Mouse (Mus musculus): Measurements from ENCODE around the gene Gm45234. TPM values are rescaled to one million over a fixed set of nuclear protein-coding genes. Genes with fewer than 3 reads are reported as not detected.
A peak's percentile ranks its signal among the peaks of the same experiment; 100 is the strongest.

Gm45234 gene
- total RNA-seq, 2 experiments from 2014 or later, result not detected

DNA sequence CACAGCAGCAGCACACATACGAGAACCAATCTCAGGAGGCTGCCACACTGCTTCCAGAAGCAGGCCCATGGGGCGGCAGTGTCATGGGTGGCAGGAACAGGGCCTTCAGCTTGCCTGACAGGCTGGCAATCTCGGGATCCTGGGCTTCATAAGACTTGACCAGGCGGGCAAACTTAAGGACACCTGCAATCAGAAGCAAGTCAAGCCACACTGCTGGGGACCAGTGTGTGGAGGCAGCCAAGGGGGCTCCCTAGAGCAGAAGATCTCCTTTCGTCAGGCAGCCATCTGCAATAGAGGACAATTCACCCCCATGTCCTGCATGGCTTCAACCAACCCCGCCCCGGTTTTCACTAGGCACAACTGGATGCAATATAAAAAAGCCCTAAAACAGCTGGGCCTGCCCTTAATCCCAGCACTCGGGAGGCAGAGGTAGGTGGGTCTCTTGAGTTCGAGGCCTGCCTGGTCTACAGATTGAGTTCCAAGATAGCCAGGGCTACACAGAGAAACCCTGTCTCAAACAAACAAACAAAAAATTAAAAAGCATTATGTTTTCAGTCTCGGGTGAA is 16.5 kb downstream of the Gm45234 start:
- no peak for DNase-seq

DNA sequence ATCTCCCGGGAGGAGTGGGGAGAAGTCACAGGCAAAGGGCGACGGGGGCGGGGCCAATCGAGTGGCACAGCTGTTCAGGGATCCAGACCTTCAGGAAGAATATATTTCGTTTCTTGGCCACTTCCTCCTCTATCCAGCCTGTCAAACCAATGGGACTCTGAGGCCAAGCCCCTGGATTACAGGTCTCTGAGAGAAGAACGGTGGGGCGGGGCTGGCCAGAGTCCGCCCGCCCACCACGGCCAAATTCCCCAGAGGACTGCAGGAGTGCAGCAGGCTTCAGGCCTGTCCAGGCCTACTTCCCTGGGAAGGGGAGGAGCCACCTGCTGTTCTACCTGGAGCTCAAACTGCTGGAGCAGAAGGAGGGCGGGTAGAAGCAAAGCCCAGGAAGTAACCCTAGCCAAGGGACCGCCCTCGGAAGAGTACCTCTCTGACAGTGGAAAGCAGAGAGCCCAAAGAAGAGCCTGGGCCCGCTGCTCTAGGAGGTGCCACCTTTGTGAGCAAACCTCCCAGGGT is 17.3 kb downstream of the Gm45234 start, which contains the start of gene Ptpn6:
TSS of gene Ptpn6 (minus strand) at position 204 of the 513 bp plus-strand sequence.
- DNase-seq, result no peak

DNA sequence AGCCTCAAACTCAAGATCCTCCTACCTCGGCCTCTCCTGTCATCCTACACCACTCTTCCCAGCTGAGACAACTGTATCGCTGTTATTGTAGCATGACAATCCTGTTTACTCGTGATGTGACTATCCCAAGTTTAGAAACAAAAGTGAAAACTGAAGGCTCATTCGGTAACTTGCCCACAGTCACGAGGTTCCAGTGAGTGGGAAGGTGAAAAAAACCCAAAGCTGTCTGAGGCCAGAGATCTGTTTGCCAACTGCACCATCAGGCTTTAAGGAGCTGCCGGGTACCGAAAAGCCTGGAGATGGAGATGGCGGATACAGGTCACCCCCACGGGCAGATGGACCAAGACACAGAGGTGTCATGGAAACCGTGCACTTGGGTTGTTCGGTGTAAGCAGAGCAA is 18.8 kb downstream of the Gm45234 start:
- DNase-seq, result no peak

DNA sequence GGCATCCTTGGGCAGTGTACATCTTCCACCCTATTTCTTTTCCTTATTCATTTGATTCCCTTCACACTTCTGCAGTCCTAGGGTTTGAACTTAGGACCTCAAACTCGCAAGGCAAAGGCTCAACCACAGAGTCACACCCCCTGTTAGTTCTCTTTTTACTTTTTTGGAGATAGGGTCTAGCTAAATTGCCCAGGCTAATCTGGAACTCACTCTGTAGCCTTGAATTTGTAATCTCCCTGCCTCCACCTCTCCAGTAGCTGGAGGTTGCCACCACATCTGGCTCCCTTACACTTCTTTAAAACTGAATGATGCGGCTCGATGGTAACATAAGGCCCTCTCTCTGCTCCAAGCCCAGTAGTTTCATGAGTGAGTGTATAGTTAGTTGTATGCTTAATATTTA is 21.4 kb downstream of the Gm45234 start:
- no peak for DNase-seq

DNA sequence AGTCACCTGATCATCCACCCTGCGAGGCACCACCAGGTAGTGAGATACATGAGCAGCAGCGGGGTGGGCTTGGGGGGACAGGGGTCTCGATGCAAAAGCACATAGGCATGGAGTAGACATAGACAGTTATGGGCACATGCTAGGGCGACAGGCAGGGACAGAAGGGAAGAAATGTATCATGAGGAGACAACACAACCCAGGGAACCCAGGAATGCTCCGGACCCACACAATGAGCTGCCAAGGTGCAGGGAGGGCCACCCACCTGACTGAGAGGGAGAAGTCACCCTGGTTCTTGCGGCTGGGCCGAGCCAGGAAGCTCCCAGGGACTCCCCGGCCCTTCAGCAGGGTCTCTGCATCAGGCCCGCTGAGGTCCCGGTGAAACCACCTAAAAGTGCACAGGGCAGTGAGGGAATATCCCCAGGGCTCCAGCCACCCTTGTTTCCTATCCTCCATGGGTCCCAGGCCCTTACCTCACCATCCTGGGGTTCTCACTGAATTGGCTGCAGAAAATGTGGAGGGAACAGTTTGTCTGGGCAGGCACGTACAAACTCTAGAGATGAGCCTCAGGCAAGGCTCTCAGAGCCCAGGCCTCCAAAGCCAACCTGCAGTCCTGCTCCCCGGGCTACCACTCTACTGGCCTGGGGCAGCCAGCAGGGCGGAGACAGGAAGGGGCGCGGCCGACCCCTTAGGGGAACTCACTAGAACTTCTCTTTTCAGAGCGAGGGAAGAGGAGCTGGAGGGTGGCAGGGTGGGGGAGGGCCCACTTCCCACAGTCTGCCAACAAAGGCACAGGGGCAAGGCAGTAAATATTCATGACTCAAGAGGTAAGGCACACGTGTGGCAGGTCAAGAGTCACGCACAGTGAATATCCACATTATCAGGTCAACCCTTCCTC is 23.1 kb downstream of the Gm45234 start:
- no peak for DNase-seq

DNA sequence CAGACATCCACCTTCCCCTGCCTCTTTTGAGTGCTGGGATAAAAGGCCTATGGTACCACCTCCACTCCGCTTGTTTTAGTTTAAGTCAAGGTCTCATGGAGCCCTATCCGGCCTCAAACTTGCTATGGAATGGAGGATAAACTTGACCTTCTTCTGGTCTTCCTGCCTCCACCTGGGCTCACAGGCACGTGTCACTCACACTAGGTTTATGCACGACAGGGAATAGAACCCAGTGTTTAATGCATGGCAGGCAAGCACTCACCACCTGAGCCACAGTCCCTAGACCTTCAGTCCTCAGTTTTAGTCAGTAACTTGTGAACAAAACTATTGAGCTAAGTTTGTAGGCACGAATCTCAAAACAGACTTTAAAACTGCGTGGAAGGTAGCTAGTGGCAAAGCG is 24.8 kb downstream of the Gm45234 start:
- DNase-seq, result no peak

DNA sequence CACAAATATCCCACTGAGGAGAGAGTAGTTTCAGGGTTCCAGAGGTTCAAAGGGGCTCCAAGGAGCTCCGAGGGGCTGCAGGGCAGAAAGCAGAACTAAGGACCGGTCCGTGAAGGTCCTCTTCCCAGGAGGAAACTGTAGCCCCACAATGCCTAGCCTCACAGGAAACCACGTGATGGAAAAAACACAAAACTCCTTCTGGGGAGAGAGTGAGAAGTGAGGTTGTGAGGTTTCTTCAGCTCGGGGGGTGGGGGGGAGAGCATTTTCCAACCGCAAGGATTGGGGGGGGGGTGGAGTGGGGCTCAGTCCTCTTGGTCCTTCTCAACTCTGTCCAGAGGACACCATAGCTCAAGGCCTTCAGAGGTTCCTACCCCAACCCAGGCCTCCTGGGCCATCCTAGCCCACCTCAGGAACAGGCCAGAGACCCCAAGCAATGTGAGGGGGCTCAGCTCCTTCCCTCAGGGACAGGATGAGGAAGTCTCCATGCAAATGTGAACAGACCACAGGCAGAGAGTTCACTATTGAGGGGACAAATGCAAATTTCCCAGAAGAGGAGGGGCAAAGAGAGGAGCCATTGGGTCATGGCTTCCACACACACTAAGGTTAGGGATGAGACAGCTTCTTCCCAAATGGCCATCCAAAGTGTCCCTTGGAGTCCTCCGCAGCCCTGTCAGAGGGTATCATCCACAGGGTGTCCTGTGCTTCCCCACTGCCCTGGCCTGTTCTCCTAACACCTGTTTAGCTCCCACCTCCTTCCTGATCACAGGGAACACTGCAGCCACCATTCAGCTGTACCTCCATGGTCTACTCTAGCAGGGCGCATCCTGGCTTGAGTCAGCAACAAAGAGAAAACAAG is 25.7 kb downstream of the Gm45234 start:
- DNase-seq, result no peak

DNA sequence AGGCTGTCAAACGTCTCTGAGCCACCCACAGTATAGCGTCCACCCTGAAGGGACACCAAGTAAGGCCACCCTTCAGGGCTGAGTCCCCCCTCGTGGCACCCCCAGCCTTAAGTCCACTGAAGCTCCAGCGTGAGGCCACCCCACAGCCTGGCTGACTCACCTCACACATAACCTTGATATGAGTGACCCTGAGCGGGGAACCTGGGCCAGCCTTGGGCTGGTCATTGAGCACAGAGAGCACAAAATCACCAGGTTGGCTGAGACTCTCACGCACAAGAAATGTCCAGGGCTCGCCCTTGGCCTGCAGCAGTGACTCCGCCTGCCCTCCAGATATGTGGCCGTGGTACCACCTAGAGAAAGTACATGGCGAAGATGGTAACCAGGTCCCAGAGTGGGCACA is 27.2 kb downstream of the Gm45234 start:
- no peak for DNase-seq

DNA sequence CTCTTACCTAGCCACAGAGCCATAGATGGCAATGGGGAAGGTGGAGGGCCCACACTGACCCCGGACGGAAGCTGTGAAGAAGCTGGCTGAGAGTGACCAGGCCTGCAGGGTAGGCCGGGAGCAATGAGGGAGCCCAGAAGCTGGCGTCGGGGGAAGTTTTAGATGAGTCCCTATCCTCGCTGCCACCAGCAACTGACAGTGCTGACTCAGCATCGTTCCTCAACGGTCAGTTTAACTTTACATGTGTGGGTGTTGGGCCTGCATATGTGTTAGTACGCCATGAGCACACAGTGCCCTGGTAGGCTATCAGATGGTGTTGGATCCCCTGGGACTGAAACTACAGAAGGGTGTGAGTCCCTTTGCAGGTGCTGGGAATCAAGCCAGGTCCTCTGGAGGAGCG is 31.3 kb downstream of the Gm45234 start:
- DNase-seq, result no peak

DNA sequence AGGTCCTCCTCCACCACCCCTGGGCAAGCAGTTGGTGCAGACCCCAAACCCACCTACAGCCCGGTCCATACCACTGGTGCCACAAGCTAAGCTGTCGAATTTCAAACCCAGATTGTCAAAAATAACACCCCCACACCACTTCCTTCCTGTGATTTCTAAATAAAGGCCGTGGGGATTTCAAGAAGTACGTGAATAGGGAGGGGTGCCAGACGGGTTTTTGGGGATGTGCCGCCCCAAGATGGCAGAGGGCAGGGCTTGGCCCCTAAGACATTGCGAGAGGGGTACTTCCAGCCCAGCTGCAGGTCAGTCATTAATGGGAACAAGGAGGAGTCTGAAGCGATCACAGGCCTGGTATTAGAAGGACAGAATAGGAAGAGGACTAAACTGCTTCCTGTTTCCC is 32.3 kb downstream of the Gm45234 start:
- DNase-seq, result no peak

DNA sequence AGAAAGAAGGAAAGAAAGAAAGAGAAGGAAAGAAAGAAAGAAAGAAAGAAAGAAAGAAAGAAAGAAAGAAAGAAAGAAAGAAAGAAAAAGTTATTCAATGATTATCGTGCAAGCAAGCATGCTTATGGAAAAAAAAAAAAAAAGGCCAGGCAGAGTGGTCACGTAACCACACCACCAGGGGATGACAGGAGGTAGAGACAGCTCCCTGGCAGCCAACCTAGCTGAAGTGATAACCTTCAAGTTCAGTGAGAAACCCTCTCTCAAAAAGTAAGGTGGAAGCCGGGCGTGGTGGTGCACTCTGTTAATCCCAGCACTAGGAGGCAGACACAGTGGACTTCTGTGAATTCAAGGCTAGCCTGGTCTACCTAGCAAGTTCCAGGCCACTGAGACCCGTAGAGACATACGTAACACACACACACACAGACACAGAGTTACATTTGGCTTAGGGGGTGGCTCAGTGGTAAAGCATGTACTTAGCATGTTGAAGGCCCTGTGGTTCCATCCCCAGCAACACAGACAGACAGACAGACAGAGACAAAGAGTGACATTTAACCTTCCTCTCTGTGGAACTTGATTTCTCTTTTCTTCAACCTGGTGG is 32.8 kb downstream of the Gm45234 start:
- no peak for DNase-seq

DNA sequence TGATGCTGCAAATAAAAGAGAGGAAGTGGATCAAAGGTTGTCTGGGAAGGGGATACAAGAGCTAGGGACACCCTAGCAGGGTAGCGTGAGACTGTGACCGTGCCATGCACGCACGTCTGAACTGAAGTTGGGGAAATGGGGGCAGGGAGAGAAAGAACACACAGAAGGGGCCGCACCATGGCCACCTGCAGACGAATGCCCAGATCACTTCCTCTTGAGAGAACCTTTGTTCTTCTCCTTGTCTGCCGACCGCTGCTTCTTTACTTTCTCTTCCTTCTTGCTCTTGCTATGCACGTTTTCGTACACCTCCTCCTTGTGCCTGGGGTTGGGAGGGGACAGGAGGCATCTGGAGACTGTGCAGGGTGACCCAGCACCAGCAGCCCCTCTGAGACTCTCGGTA is 34.9 kb downstream of the Gm45234 start:
- DNase-seq, result no peak

DNA sequence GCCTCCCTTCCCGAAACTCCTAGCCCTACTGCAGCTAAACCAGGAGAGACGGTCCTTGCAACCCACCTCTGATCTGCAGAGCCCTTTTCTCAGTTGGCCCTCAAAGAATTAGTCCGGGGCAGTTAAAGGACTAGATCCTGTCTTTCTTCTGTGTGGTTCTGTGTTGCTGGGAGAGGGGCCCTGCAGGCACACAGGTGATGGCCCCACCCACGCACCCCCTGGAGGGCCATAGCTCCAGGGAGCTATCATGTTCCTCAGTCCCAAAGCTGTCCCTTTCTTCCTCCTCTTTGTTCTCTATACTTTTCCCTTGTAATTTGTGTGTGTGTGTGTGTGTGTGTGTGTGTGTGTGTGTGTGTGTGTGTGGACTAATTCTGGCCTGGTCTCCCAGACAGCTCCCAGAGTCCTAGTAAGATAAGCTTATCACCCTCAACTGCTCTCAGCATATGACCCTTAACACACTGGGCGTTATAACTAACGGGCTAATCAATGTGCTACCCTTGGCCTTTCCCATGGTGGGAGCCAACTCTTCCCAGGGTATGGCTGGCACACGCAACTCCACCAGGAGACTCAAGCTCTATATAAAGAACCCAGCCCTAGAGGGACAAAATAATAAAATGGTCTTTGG is 36.4 kb downstream of the Gm45234 start:
- no peak for DNase-seq

DNA sequence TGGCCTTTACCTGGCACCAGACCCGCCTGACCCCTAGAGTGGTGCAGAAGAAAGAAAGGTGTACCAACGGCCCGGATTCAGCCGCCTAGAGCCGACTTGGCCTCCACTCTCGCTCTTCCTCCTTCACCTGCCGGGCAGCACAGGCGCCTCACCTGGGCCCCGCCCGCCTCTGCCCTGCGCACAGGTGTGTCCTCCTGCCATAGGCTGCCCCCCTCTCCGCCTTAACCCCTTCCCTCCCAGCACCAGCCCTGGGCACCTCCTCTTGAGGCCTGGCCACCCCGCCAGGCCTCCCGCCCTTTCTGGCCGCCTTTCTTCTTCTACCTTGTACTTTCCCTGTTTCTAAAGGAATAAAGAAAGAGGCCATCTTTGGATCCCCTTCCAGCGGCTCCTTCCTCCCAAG is 37.1 kb downstream of the Gm45234 start:
- no peak for DNase-seq

DNA sequence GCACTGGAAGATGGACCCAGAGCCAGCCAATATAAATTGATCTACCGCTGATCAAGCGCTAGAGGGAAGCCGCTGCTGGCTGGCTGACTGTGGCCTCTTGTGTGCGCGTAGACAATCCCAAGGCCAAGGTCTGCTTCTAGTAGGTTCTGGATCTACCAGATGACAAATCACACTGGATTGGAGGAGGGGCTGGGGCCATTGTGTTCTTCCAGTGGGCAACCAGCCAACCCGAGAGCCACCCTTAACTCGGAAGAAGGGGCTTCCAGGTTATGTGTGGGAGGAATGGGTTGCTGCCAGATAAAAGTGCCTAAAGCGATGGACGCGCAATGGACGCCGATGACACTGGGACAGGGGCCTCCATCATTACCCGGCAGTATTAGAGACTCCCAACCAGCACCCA is 37.9 kb downstream of the Gm45234 start:
- no peak for DNase-seq

DNA sequence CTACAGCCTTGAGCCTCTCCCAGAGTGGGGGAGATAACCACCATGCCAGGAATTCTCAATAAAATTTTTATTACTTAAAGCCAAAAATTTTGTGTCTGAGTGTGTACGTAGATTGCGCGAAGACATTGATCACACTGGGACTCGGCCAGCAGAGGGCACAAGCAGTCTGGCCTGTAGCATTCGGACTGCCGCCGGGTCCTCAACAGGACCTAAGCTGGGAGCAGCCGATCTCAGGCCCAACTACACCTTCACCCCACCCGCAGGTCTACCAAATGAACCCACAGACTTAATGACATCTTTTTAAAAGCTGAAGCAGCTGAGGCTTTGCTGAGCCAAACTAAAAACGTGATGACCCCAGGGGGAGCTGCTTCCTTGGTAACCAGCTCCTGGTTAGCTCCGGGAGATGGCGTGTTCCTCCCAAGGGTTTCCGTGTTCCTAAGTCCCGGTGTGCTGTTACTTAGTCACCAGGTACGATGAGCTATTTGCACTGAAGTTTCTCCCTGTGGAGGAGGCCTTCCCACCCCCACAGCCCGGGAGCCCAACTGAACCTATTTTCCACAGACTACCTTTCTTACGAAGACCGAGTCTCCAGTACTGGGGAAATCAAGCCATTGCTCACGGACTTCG is 38.8 kb downstream of the Gm45234 start:
- no peak for DNase-seq

DNA sequence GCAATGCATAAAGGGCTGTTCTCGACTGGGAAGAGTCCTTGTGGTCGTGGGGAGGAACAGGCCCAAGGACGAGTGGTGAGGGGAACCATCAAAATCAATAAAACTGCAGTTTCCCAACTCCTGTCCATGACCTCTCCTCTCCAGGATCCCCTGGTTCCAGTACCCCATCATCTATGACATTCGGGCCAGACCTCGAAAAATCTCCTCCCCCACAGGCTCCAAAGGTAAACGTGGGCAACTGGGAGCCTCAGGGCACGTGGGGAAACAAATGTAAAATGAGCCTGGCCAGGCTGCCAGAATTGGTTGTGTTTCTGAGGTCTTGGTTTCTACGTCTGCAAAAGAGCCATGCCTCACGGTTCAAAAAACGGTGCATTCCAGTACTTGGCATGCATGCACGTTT is 42.9 kb downstream of the Gm45234 start:
- no peak for DNase-seq

DNA sequence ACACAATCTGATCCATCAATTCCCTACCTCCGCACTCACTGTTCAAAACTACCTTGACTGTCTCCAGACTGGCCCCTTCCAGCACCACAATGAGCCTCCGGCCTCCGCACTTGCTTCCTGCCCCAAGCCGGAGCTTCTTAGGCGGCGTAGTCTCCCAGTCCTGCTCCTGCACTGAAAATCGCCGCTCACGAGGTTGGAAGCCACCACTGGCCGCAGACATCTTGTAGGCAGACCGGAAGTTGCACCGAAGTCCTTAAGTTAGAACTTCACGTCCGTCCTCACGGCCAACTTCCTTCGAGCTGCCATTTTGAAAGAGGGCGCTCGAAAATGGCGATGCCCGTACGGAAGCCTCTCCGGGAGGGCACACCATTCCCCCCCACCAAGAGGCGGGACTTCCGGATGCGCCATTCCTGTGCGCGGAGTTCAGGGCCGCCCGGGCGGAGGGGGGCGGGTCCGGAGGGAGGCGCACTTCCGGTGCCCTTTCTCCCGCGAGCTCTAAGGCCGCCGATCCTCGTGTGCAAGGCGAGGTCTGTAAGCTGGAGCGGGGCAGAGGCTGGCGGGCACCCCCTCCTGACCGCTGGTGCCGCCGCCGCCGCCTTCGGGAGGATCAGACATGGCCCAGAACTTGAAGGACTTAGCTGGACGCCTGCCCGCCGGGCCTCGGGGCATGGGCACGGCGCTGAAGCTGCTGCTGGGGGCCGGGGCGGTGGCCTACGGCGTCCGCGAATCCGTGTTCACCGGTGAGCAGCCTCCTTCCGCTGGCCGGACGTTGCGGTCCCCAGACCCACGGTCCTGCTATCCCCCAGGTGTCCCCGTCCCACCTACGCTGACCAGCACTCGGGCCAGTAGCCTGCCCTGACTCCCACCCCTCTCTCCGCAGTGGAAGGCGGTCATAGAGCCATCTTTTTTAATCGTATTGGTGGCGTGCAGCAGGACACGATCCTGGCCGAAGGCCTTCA is 43.7 kb downstream of the Gm45234 start, which contains the start of the genes Emg1 and Phb2:
TSS of gene Emg1 (minus strand) at position 355 of the 959 bp plus-strand sequence.
TSS of gene Phb2 (plus strand) at position 513 of the 959 bp plus-strand sequence.
- DNase-seq, result peak; percentile 98

DNA sequence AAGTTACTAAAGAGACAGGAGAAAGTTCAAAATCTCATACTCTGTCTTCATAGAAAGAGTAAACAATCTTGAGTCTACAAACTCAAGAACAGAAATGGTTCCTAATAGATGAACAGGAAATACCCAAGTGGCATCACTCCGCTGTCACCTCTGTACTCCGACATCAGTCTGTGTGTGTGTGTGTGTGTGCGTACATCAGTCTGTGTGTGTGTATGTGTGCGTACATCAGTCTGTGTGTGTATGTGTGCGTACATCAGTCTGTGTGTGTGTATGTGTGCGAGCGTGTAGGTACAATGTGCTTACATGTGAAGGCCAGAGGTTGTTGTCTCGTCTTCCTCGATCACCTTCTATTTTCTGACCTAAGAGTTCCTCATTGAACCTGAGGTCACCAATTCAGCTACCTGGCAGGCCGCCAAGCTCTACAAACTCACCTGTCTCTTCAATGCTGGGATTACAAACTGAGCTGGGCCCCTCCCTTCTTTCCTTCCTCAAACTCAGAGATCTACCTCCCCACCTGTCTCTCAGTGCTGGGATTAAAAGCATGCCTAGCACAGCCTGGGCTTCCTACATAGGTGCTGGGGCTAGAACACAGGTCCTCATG is 47.4 kb downstream of the Gm45234 start:
- DNase-seq, result no peak
